ENCODE assay signal across 17 mouse cellular contexts in the genomic region with DNA sequence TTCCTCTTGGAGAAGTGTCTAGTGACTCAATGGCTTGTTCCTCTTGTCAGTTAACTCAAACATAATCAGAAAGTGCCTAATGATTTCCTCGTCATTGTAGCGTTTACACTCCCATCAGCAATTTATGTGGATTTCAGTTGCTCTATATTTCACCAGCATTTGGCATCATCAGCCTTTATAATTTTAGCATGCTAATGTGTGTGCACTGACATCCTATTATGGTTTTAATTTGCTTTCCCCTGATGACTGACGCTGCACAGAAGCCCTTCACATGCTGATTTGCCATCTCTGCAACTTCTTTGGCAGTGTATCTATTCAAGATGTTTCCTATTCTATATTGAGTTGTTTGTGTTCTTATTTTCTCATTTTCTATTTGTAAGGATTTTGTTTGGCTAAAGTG.
"Had no signal": no experiment of that assay in that cellular context is flagged by ENCODE, and none has a peak within 500 bp of the region (broad histone marks: within the 10 kb centered on the region; RNA-seq: fewer than 3 reads in every experiment).

No protein-coding gene starts in this region.

- H3K4me3 ChIP-seq: kidney, embryonic 15.5 days; left cerebral cortex, adult 2 months; liver, embryonic 13.5 days; stomach, embryonic 15.5 days had no signal

- H3K9ac ChIP-seq: kidney, embryonic 15.5 days; liver, embryonic 13.5 days; stomach, embryonic 15.5 days had no signal

- H3K27ac ChIP-seq: kidney, embryonic 15.5 days; left cerebral cortex, adult 2 months; liver, embryonic 13.5 days; stomach, embryonic 15.5 days had no signal

- H3K36me3 ChIP-seq: kidney, embryonic 15.5 days; liver, embryonic 13.5 days; stomach, embryonic 15.5 days had no signal

- H3K27me3 ChIP-seq: kidney, embryonic 15.5 days; liver, embryonic 13.5 days; stomach, embryonic 15.5 days had no signal

- H3K4me1 ChIP-seq: kidney, embryonic 15.5 days; liver, embryonic 13.5 days; stomach, embryonic 15.5 days had no signal

- DNase-seq: kidney, postnatal 10 days; kidney, postnatal 36 days; layer of hippocampus, postnatal 36 days; liver, embryonic 13.5 days; lung, adult 2 months; lung, postnatal 14 days; lung, postnatal 4 days; midbrain, embryonic 14.5 days; right cerebral cortex, adult 18-20 months; right cerebral cortex, postnatal 14 days; right cerebral cortex, postnatal 4 days; thymus, adult 18-20 months; thymus, postnatal 36 days had no signal

- H3K9me3 ChIP-seq: kidney, embryonic 15.5 days; liver, embryonic 13.5 days; stomach, embryonic 15.5 days had no signal

- H3K4me2 ChIP-seq: kidney, embryonic 15.5 days; liver, embryonic 13.5 days; midbrain, embryonic 11.5 days; stomach, embryonic 15.5 days had no signal
